Mouse (Mus musculus) brain, embryonic 14.5 days (tissue): Measurements from ENCODE around the gene Fam19a3.

ENCODE experiments used
- CTCF ChIP-seq: fragments of 200-500 bp; IDR thresholded peaks from 2 replicates; pipeline ENCODE4 v1.5.1; 2012; ENCODE audit warnings: inconsistent platforms, mild to moderate bottlenecking, moderate library complexity, borderline replicate concordance; ENCODE audit not compliant: insufficient read depth, insufficient read length; ENCODE audit errors: extremely low read depth
- POLR2A ChIP-seq: fragments of 200-500 bp; IDR thresholded peaks from 2 replicates; pipeline ENCODE4 v1.6.1; 2012; ENCODE audit warnings: mild to moderate bottlenecking, inconsistent platforms, borderline replicate concordance; ENCODE audit not compliant: poor library complexity, insufficient read depth, insufficient read length, severe bottlenecking; ENCODE audit errors: extremely low read depth

- no peak for TF ChIP-seq CTCF
- no peak for TF ChIP-seq POLR2A
Measured at GRCm38 (mm10) chr3:104817481-104817990, 35.9 kb upstream of the Fam19a3 start.
